Mouse (Mus musculus) ES-E14 (cell line): ENCODE data around the gene Xpo1. TPM values are rescaled to one million over a fixed set of nuclear protein-coding genes. Genes with fewer than 3 reads are reported as not detected.

Source experiments
- DNase-seq: peaks from one replicate; pipeline ENCODE4 v3.0.0-alpha.2; 2013; ENCODE audit warnings: low read depth, low spot score
- H3K27ac ChIP-seq: 2 replicates; pipeline ENCODE4 v1.5.1; 2012; ENCODE audit warnings: low read depth, mild to moderate bottlenecking, low read length, moderate library complexity, mixed read lengths; ENCODE audit not compliant: poor library complexity, insufficient read depth, severe bottlenecking
- H3K36me3 ChIP-seq: 2 replicates; pipeline ENCODE4 v1.6.1; 2012; ENCODE audit warnings: mild to moderate bottlenecking, low read length, moderate library complexity, mixed read lengths; ENCODE audit not compliant: control insufficient read depth, poor library complexity, insufficient read depth, severe bottlenecking
- H3K4me1 ChIP-seq, 2 experiments: fragments of 150-350 bp in 1 of 2; sonication (generic) in 1 of 2; 2 replicates each; pipeline ENCODE4 v1.6.1; 2012; ENCODE audit warnings: low read length in 2 of 2, mild to moderate bottlenecking in 1 of 2, mixed read lengths in 1 of 2; ENCODE audit not compliant: control insufficient read depth in 2 of 2, insufficient read depth in 2 of 2, poor library complexity in 1 of 2
- H3K4me3 ChIP-seq, 2 experiments: fragments of 150-350 bp in 1 of 2; sonication (generic) in 1 of 2; 2 replicates each; pipeline ENCODE4 v1.5.1; 2012; ENCODE audit warnings: low read length in 2 of 2, low read depth in 1 of 2, mild to moderate bottlenecking in 1 of 2, mixed read lengths in 1 of 2; ENCODE audit not compliant: insufficient read depth in 1 of 2, poor library complexity in 1 of 2, severe bottlenecking in 1 of 2
- H3K9ac ChIP-seq: 2 replicates; pipeline ENCODE4 v1.6.1; 2012; ENCODE audit warnings: low read depth, mild to moderate bottlenecking, low read length, mixed read lengths; ENCODE audit not compliant: poor library complexity, insufficient read depth, severe bottlenecking
- H3K9me3 ChIP-seq: fragments of 150-350 bp; sonication (generic); 2 replicates; pipeline ENCODE4 v1.6.1; 2012; ENCODE audit warnings: low read depth, mild to moderate bottlenecking, low read length; ENCODE audit not compliant: control insufficient read depth, insufficient read depth
- CHD2 ChIP-seq: IDR thresholded peaks from 2 replicates; pipeline ENCODE4 v1.6.1; 2014; ENCODE audit warnings: mild to moderate bottlenecking, low read depth, low read length, inconsistent platforms
- HCFC1 ChIP-seq: IDR thresholded peaks from 2 replicates; pipeline ENCODE4 v1.6.1; 2012; ENCODE audit warnings: low read length, inconsistent platforms, borderline replicate concordance; ENCODE audit not compliant: insufficient read depth
- MAFK ChIP-seq: IDR thresholded peaks from 2 replicates; pipeline ENCODE4 v1.6.1; 2014; ENCODE audit warnings: mild to moderate bottlenecking, low read depth, low read length, inconsistent platforms; ENCODE audit not compliant: insufficient read depth
- ZC3H11A ChIP-seq: IDR thresholded peaks from 2 replicates; pipeline ENCODE4 v1.6.1; 2012; ENCODE audit warnings: low read depth, mild to moderate bottlenecking, inconsistent platforms, low read length, borderline replicate concordance
- ZNF384 ChIP-seq: IDR thresholded peaks from 2 replicates; pipeline ENCODE4 v1.6.1; 2012; ENCODE audit warnings: low read depth, low read length, inconsistent platforms
- in situ Hi-C, 2 experiments: fragments of 600-800 bp; cut with MboI; formaldehyde crosslinking; loops; one replicate each; pipeline ENCODE4 v1.15.1; 2025; ENCODE audit warnings: low sequenced_read_pairs in 2 of 2, inconsistent platforms in 1 of 2; ENCODE audit not compliant: unreplicated experiment in 2 of 2
- total RNA-seq: library from RNA; depleted of rRNA; stranded (reverse); fragments of 300-350 nt; gene quantifications from 2 replicates; pipeline ENCODE4 v1.2.3, GENCODE M21; 2012

The Xpo1 gene
- total RNA-seq, 1 experiment: 245 TPM

DNA sequence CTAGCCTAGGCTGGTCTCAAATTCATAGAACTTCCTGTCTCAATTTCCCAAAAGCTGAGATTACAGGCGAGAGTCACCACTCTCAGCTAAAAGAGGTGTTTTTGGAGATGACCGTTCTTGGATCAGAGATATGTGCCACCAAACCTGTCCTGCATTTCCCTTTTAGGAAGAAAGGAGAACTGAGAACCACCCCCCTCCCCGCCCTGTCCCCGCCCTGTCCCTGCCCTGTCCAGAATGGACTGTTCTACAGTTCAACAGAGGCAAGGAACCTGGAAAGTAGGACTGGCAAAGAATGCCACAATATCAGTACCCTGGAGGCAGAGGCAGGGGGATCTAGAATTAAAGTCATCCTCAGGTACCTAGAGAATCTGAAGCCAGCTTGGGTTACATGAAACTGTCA, 19.8 kb upstream of the Xpo1 start:
- no peak for TF ChIP-seq ZC3H11A
- TF ChIP-seq ZNF384: no peak
- TF ChIP-seq MAFK: no peak
- no peak for TF ChIP-seq CHD2
- no peak for TF ChIP-seq HCFC1
- Histone ChIP-seq H3K4me1 (no peaks in the 10 kb centered on the region), H3K4me3 (no peak overlapping the region), H3K36me3 (no peaks in the 10 kb centered on the region), H3K27ac (no peak overlapping the region), H3K9me3 (no peaks in the 10 kb centered on the region), H3K9ac (no peak overlapping the region)
- in situ Hi-C loops: no loop called here
- no peak for DNase-seq

DNA sequence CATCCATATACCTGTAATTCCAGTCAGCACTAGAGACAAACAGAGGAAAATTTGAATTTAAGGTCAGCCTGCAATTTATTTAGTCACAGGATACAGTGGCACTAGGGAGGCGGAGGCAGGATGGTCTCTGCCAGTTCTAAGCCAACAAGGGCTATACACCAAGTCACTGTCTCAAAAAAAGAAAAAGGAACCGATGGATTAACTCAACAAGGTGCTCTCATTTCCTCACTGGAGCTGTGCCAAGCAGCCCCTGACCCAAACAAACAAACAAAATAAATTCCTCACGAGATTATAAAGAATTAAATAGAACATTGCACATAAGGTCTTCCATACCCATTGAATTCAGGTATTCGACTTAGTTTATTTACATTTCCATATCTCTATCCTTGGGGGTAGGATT, 1.9 kb upstream of the Xpo1 start:
- Histone ChIP-seq H3K9ac (no peak overlapping the region), H3K4me1 (0 out of 4 replicates have a peak, but pooled peaks cover 2 to 3% of the 10 kb centered on the region in 2 experiments), H3K4me3 (no peak overlapping the region), H3K9me3 (no peaks in the 10 kb centered on the region), H3K36me3 (peaks cover 2% of the 10 kb centered on the region; the same call in 1 of the 2 replicates), H3K27ac (no peak overlapping the region)
- no peak for DNase-seq
- TF ChIP-seq HCFC1: no peak
- no peak for TF ChIP-seq ZNF384
- no peak for TF ChIP-seq CHD2
- TF ChIP-seq ZC3H11A: no peak
- no peak for TF ChIP-seq MAFK
- in situ Hi-C loops: no loop called here

DNA sequence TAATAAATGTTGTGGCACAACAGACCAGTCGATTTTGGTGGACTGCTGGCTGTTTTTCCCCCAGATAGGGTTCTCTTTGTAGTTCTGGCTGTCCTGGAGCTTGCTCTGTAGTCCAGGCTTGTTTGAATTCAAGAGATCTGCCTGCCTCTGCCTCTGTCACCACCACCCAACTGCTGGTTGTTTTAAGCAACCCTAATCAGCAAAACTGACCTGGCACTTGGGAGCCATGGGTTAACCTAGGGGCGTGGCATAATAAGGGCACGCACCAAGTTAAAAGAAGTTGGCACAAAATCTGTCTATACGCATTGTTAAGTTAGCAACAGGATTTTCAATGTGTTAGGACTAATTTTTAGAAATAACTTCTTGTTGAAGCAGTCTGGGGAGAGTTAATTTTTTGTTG, 1.3 kb upstream of the Xpo1 start:
- Histone ChIP-seq H3K9ac (peak overlapping the region; percentile 88), H3K9me3 (no peaks in the 10 kb centered on the region)

DNA sequence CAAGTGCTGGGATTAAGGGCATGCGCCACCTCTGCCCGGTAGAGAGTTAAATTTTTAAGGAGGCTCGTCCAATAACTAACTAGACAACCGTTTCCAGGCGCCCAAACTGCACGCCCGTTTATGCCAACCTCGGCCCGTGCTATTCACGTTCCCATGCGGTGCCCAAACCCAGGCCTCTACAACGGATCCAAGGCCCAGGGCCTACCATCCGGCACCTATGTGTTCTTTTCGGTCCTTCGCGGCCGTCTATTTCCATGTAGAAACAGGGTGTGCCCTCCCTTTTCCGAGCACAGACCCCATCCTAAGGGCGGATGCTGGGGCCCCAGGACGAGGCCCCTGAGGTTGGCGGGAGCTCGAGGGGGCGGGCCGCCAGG, 801 bp upstream of the Xpo1 start:
- H3K27ac ChIP-seq: peak overlapping the region; percentile 66
- DNase-seq: no peak
- peaks cover 2 to 3% of the 10 kb centered on the region in 2 experiments; a peak in 1 of 4 replicates for H3K4me1 ChIP-seq
- in situ Hi-C loops: no loop called here
- H3K9ac ChIP-seq: peak overlapping the region; percentile 88
- H3K4me3 ChIP-seq: peak overlapping the region; percentile 70 to 78
- TF ChIP-seq MAFK (no peak), CHD2 (no peak), ZC3H11A (no peak), HCFC1 (no peak), ZNF384 (no peak)
- no peaks in the 10 kb centered on the region for H3K9me3 ChIP-seq
- H3K36me3 ChIP-seq: peaks cover 2% of the 10 kb centered on the region; the same call in 1 of the 2 replicates

More for the DNA sequence above, 1.3 kb upstream of the Xpo1 start:
- H3K36me3 ChIP-seq: peaks cover 2% of the 10 kb centered on the region; the same call in 1 of the 2 replicates
- DNase-seq: no peak
- in situ Hi-C loops: no loop called here
- peak overlapping the region; percentile 70 to 78; a peak in 3 of 4 replicates for H3K4me3 ChIP-seq
- TF ChIP-seq ZC3H11A (no peak), MAFK (no peak), ZNF384 (no peak), CHD2 (no peak)
- H3K27ac ChIP-seq: no peak overlapping the region; the same call in 1 of the 2 replicates
- H3K4me1 ChIP-seq: peaks cover 2 to 3% of the 10 kb centered on the region in 2 experiments; a peak in 1 of 4 replicates
